Comparison of ENCODE assay signal across 20 mouse cellular contexts in the genomic region with DNA sequence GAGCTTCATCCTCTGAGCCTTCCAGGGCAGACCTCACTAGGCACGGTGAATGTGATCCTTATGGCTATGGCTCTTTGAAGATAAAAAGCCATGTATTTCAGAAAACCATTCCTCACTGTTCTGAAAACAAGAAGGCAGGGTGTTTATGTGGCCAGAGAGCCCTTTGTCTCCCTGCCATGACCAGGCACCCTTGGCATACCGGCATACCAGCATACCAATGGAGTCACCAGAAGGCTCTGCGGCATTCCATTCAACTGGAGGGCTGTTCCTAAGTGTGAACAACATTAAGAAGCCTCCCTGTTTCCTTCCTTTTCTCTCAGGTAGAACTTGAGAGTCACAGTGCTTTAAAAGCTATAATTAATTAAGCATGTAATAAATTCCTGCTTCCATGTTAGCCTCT.
DNase-seq lines count a peak whose midpoint lies in the region; ATAC-seq lines count a peak whose summit lies in the region.
"Had no signal": no experiment of that assay in that cellular context is flagged by ENCODE, and none has a peak within 500 bp of the region (broad histone marks: within the 10 kb centered on the region; RNA-seq: fewer than 3 reads in every experiment).

No protein-coding gene starts in this region.

- no peaks in the 10 kb centered on the region for H3K27me3 ChIP-seq in heart, embryonic 12.5 days (replicated peaks)
- no peaks in the 10 kb centered on the region for H3K27me3 ChIP-seq in heart, embryonic 14.5 days (ENCODE audit: control insufficient read depth, insufficient read depth, low read length)
- no peaks in the 10 kb centered on the region for H3K27me3 ChIP-seq in lung, embryonic 16.5 days (ENCODE audit: control insufficient read depth, insufficient read depth, low read depth, low read length)
- no peaks in the 10 kb centered on the region for H3K27me3 ChIP-seq in forebrain, embryonic 16.5 days (replicated peaks; ENCODE audit: control insufficient read depth, insufficient read depth, low read length)
- H3K27me3 ChIP-seq: midbrain, embryonic 12.5 days; neural tube, embryonic 15.5 days had no signal

- no peaks in the 10 kb centered on the region for H3K9me3 ChIP-seq in heart, embryonic 12.5 days (replicated peaks)
- H3K9me3 ChIP-seq in heart, embryonic 14.5 days (ENCODE audit: control insufficient read depth, low read length), result no peaks in the 10 kb centered on the region
- no peaks in the 10 kb centered on the region for H3K9me3 ChIP-seq in lung, embryonic 16.5 days (ENCODE audit: control insufficient read depth, low read length)
- no peaks in the 10 kb centered on the region for H3K9me3 ChIP-seq in forebrain, embryonic 16.5 days (ENCODE audit: control insufficient read depth, low read length)
- H3K9me3 ChIP-seq: hindbrain, embryonic 10.5 days; midbrain, embryonic 12.5 days; neural tube, embryonic 15.5 days had no signal

- H3K9ac ChIP-seq in heart, embryonic 12.5 days, result no peak overlapping the region
- H3K9ac ChIP-seq in heart, embryonic 14.5 days (ENCODE audit: low read length), result no peak overlapping the region
- no peak overlapping the region for H3K9ac ChIP-seq in lung, embryonic 16.5 days (ENCODE audit: low read length)
- no peak overlapping the region for H3K9ac ChIP-seq in forebrain, embryonic 16.5 days (replicated peaks; ENCODE audit: low read depth, low read length)
- H3K9ac ChIP-seq: forebrain, postnatal 0 days; midbrain, embryonic 12.5 days; neural tube, embryonic 15.5 days had no signal

- no peak for ATAC-seq in heart, embryonic 12.5 days (ENCODE audit: insufficient number of reproducible peaks, low FRiP score)
- no peak for ATAC-seq in heart, embryonic 14.5 days (ENCODE audit: insufficient number of reproducible peaks, insufficient read depth, low FRiP score, low read depth)
- ATAC-seq in lung, embryonic 16.5 days (ENCODE audit: low read depth), result 0 out of 2 replicates have a peak, but pooled peaks have one; percentile 41
- ATAC-seq in forebrain, embryonic 16.5 days, result no peak
- ATAC-seq: forebrain, postnatal 0 days had no signal

- H3K4me1 ChIP-seq in heart, embryonic 12.5 days (replicated peaks), result peaks cover 30% of the 10 kb centered on the region
- H3K4me1 ChIP-seq in heart, embryonic 14.5 days (ENCODE audit: control insufficient read depth in 2 of 2, insufficient read depth in 2 of 2, low read length in 2 of 2), result peaks cover 19 to 40% of the 10 kb centered on the region in 2 experiments
- H3K4me1 ChIP-seq in lung, embryonic 16.5 days (replicated peaks; ENCODE audit: control insufficient read depth, insufficient read depth, low read length), result peaks cover 3% of the 10 kb centered on the region
- no peaks in the 10 kb centered on the region for H3K4me1 ChIP-seq in forebrain, embryonic 16.5 days (replicated peaks; ENCODE audit: control insufficient read depth, insufficient read depth, low read length)
- H3K4me1 ChIP-seq: hindbrain, embryonic 10.5 days; midbrain, embryonic 12.5 days had no signal

- no peak for DNase-seq in heart, adult 11 months
- DNase-seq in kidney, adult 9 months, result peak; percentile 24
- DNase-seq in layer of hippocampus, postnatal 10 days (ENCODE audit: low spot score in 2 of 2), result no peak
- no peak for DNase-seq in adrenal gland, adult 18-20 months (ENCODE audit: low spot score in 2 of 2)
- DNase-seq: adrenal gland, postnatal 36 days; cerebellum, postnatal 14 days; forebrain, postnatal 0 days; gastrocnemius, postnatal 10 days; left cerebral cortex, postnatal 4 days; retina, postnatal 1 day; thymus, adult 18-20 months had no signal

- H3K27ac ChIP-seq in heart, embryonic 12.5 days (ENCODE audit: poor library complexity, severe bottlenecking), result peak overlapping the region; percentile 76
- peak overlapping the region; percentile 81 to 87 for H3K27ac ChIP-seq in heart, embryonic 14.5 days (replicated peaks in 1 of 2; ENCODE audit: control insufficient read depth in 1 of 2, insufficient read depth in 1 of 2, low read depth in 2 of 2, low read length in 2 of 2)
- H3K27ac ChIP-seq in lung, embryonic 16.5 days (ENCODE audit: low read length), result no peak overlapping the region
- no peak overlapping the region for H3K27ac ChIP-seq in forebrain, embryonic 16.5 days (ENCODE audit: low read length)
- H3K27ac ChIP-seq: hindbrain, embryonic 10.5 days; macrophage; midbrain, embryonic 12.5 days; neural tube, embryonic 15.5 days had no signal

- no peak overlapping the region for H3K4me2 ChIP-seq in heart, embryonic 12.5 days
- H3K4me2 ChIP-seq in heart, embryonic 14.5 days (ENCODE audit: low read length), result no peak overlapping the region
- no peak overlapping the region for H3K4me2 ChIP-seq in lung, embryonic 16.5 days (ENCODE audit: low read depth, low read length)
- H3K4me2 ChIP-seq in forebrain, embryonic 16.5 days (ENCODE audit: low read length), result no peak overlapping the region
- H3K4me2 ChIP-seq: liver, embryonic 11.5 days; midbrain, embryonic 12.5 days; neural tube, embryonic 15.5 days had no signal

- 54% methylated on average over 3 of the region's 3 CpGs for WGBS in heart, embryonic 12.5 days
- WGBS in heart, embryonic 14.5 days, result 32% methylated on average over 3 of the region's 3 CpGs
- WGBS in lung, embryonic 16.5 days, result 54% methylated on average over 3 of the region's 3 CpGs
- 90% methylated on average over 3 of the region's 3 CpGs for WGBS in forebrain, embryonic 16.5 days

- no peak overlapping the region for H3K4me3 ChIP-seq in heart, embryonic 12.5 days
- H3K4me3 ChIP-seq in heart, embryonic 14.5 days (ENCODE audit: control insufficient read depth in 1 of 2, insufficient read depth in 1 of 2, low read depth in 1 of 2, low read length in 2 of 2), result no peak overlapping the region
- H3K4me3 ChIP-seq in lung, embryonic 16.5 days (ENCODE audit: low read length), result no peak overlapping the region
- no peak overlapping the region for H3K4me3 ChIP-seq in forebrain, embryonic 16.5 days (replicated peaks; ENCODE audit: low read length)
- H3K4me3 ChIP-seq: hindbrain, embryonic 10.5 days; midbrain, embryonic 12.5 days; neural tube, embryonic 15.5 days had no signal

- H3K36me3 ChIP-seq in heart, embryonic 12.5 days, result peaks cover 16% of the 10 kb centered on the region
- H3K36me3 ChIP-seq in heart, embryonic 14.5 days (ENCODE audit: control insufficient read depth, insufficient read depth, low read length), result peaks cover 14% of the 10 kb centered on the region
- no peaks in the 10 kb centered on the region for H3K36me3 ChIP-seq in lung, embryonic 16.5 days (ENCODE audit: control insufficient read depth, insufficient read depth, low read length)
- H3K36me3 ChIP-seq in forebrain, embryonic 16.5 days (ENCODE audit: control insufficient read depth, insufficient read depth), result no peaks in the 10 kb centered on the region; the same call in 1 of the 2 replicates

Comparison
In these comparisons a context has a peak if more than half of its experiments do, and no peak if none do; other contexts are left out.
1. H3K27ac ChIP-seq: peak in heart, embryonic 12.5 days (single experiment) and heart, embryonic 14.5 days (2 of 2); none in lung, embryonic 16.5 days (single experiment) and forebrain, embryonic 16.5 days (single experiment).